Mouse (Mus musculus): ENCODE measurements around the gene Ehbp1l1. TPM values are rescaled to one million over a fixed set of nuclear protein-coding genes. Genes with fewer than 3 reads are reported as not detected.

The Ehbp1l1 gene
- total RNA-seq, 2 experiments from 2014 or later: 30.8 to 119 TPM

- ATAC-seq (ENCODE audit: poor library complexity, severe bottlenecking): no peak
These were observed 13.3 kb upstream of the Ehbp1l1 start for GRCm38 (mm10) chr19:5739446-5739845.

- ATAC-seq (ENCODE audit: poor library complexity, severe bottlenecking): no peak
These were observed 8.2 kb upstream of the Ehbp1l1 start for GRCm38 (mm10) chr19:5734325-5734724.

GRCm38 (mm10) chr19:5731264-5731978 is 5.3 kb upstream of the Ehbp1l1 start:
- peak; percentile 73 for ATAC-seq (ENCODE audit: poor library complexity, severe bottlenecking)

GRCm38 (mm10) chr19:5730314-5731186 is 4.4 kb upstream of the Ehbp1l1 start:
- ATAC-seq (ENCODE audit: poor library complexity, severe bottlenecking): no peak

GRCm38 (mm10) chr19:5729444-5729815 is 3.3 kb upstream of the Ehbp1l1 start, which contains the start of gene Fam89b:
TSS of gene Fam89b (minus strand) at chr19:5729653.
- peak; percentile 34 for ATAC-seq (ENCODE audit: poor library complexity, severe bottlenecking)

- no peak for ATAC-seq (ENCODE audit: poor library complexity, severe bottlenecking)
These were observed 2.7 kb upstream of the Ehbp1l1 start for GRCm38 (mm10) chr19:5728631-5729443.

- ATAC-seq (ENCODE audit: poor library complexity, severe bottlenecking): peak; percentile 30
These were observed 1.6 kb upstream of the Ehbp1l1 start for GRCm38 (mm10) chr19:5727701-5728100.

GRCm38 (mm10) chr19:5726961-5727578 is 953 bp upstream of the Ehbp1l1 start:
- no peak for ATAC-seq (ENCODE audit: poor library complexity, severe bottlenecking)

- peak; percentile 8 for ATAC-seq (ENCODE audit: poor library complexity, severe bottlenecking)
These were observed 949 bp downstream of the Ehbp1l1 start for GRCm38 (mm10) chr19:5725029-5725707.

GRCm38 (mm10) chr19:5724549-5724941 is 1.6 kb downstream of the Ehbp1l1 start:
- ATAC-seq (ENCODE audit: poor library complexity, severe bottlenecking): peak; percentile 67

- ATAC-seq (ENCODE audit: poor library complexity, severe bottlenecking): no peak
These were observed 2.1 kb downstream of the Ehbp1l1 start for GRCm38 (mm10) chr19:5723934-5724548.

GRCm38 (mm10) chr19:5722848-5723425 is 3.2 kb downstream of the Ehbp1l1 start:
- no peak for ATAC-seq (ENCODE audit: poor library complexity, severe bottlenecking)

GRCm38 (mm10) chr19:5721233-5721632 is 4.9 kb downstream of the Ehbp1l1 start:
- ATAC-seq (ENCODE audit: poor library complexity, severe bottlenecking): no peak

- ATAC-seq (ENCODE audit: poor library complexity, severe bottlenecking): no peak
These were observed 9.2 kb downstream of the Ehbp1l1 start for GRCm38 (mm10) chr19:5716955-5717354.

GRCm38 (mm10) chr19:5715793-5716688 is 10.1 kb downstream of the Ehbp1l1 start:
- ATAC-seq (ENCODE audit: poor library complexity, severe bottlenecking): no peak

GRCm38 (mm10) chr19:5713730-5714129 is 12.4 kb downstream of the Ehbp1l1 start:
- ATAC-seq (ENCODE audit: poor library complexity, severe bottlenecking): peak; percentile 43

GRCm38 (mm10) chr19:5713255-5713654 is 12.9 kb downstream of the Ehbp1l1 start:
- ATAC-seq (ENCODE audit: poor library complexity, severe bottlenecking): no peak

GRCm38 (mm10) chr19:5711907-5712460 is 14.1 kb downstream of the Ehbp1l1 start:
- peak; percentile 77 for ATAC-seq (ENCODE audit: poor library complexity, severe bottlenecking)
